Mouse (Mus musculus) G1E-ER4 (cell line): ENCODE results near the gene Gmeb2. TPM values are rescaled to one million over a fixed set of nuclear protein-coding genes. Genes with fewer than 3 reads are reported as not detected.

Experiments used
- GATA1 ChIP-seq: IDR thresholded peaks from one replicate; pipeline ENCODE4 v1.8.0; 2012; ENCODE audit warnings: low read length, inconsistent platforms
- polyA plus RNA-seq: library from polyadenylated mRNA; stranded (reverse); fragments of >175 nt; gene quantifications from 2 replicates; pipeline ENCODE4 v1.2.3, GENCODE M21; 2012

Gmeb2 gene
- polyA plus RNA-seq, 1 experiment: 10.8 TPM

DNA sequence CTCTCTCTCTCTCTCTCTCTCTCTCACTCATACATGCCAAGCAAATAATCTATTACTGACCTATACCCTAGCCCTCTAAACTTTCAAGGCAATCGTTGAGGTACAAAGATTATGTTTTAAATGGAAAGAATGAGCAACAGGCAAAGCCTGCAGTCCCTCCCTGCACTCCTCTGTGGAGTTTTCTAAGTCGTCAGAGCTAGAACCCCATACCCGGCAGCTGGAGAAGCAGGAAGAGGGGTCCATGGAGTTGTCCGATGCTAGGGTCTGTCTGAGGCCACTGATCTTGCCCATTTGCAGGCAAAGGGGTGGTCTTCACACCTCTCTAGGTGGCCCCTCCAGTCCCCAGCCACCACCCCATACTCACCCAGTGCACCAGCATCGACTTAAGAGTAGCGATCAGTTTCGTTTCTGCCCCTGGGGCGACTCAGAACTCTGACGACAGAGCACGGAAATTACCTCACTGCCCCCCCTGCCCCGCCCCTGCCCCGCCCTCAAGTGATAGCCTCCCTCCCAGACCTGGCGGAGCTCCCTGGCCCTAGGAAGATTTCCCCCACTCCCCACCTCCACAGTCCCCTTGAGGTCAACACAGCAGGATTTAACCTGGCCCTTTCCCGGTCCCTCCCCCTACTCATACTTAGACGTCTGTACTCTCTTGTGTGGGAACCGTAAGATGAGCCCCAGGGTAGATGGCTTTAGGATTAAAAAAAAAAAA is 46.1 kb downstream of the Gmeb2 start, which contains the start of gene Helz2:
TSS of gene Helz2 (minus strand) at position 426 of the 712 bp plus-strand sequence.
- no peak for TF ChIP-seq GATA1

GRCm38 (mm10) chr2:181240806-181241440 is 46.9 kb downstream of the Gmeb2 start:
- no peak for TF ChIP-seq GATA1

DNA sequence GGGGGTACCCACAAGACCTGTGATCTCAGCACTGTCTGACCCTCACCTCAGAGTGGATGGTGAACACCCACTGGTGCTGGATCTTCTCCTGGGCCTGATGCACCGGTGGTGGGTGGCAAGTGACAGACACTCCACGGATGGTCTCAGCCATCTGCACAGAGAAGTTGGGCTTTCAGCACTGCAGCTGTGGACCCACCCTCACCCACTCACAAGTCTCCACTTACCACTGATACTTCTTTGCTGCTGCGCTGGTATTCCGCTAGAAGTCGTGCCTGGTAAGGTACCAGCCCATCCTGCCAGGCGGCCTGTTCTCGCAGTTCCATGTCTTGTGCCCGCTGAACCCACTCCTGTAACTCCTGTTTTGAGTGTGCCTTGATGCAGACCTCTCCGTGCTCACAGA is 48.6 kb downstream of the Gmeb2 start:
- no peak for TF ChIP-seq GATA1

DNA sequence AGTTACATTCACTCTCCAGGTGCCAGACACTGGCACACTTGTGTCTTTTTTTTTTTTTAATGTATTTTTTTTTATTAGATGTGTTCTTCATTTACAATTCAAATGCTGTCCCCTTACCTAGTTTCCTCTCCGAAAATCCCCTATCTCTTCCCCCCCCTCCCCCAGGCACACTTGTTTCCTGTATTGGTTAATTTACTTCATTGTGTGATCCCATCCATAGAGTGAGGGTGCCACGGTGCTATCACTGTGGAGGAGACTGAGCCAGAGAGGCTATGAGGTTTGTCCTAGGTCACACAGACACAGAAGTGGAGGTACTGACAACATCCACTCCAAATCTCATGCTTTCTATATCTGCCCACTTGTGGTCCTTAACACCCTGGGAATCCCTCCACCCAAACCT is 49.0 kb downstream of the Gmeb2 start:
- no peak for TF ChIP-seq GATA1

DNA sequence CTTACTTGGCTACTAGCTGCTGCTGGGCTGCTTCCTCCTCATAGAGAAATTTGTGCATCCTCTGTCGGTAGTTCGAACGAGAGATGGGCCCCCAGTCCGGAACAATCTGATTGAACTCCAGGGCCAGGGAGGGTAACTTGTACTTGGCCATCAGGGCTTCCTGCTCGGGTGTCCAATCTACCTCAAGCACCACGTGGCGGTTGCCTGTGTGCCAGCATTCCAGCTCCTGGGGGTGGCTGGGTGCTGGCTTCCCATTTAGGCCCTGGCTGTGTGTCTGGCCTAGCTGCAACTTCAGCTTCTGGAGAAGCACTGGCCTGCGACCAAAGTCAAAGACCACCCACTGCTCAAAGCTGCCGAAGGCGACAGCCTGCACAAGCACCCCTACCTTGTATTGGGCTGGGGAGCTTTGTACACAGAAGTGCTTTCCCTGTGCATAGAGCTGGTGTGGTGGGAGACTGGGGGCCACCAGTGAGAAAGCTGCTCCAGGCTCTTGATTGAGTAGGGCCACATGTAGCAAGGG is 49.7 kb downstream of the Gmeb2 start:
- TF ChIP-seq GATA1: no peak

DNA sequence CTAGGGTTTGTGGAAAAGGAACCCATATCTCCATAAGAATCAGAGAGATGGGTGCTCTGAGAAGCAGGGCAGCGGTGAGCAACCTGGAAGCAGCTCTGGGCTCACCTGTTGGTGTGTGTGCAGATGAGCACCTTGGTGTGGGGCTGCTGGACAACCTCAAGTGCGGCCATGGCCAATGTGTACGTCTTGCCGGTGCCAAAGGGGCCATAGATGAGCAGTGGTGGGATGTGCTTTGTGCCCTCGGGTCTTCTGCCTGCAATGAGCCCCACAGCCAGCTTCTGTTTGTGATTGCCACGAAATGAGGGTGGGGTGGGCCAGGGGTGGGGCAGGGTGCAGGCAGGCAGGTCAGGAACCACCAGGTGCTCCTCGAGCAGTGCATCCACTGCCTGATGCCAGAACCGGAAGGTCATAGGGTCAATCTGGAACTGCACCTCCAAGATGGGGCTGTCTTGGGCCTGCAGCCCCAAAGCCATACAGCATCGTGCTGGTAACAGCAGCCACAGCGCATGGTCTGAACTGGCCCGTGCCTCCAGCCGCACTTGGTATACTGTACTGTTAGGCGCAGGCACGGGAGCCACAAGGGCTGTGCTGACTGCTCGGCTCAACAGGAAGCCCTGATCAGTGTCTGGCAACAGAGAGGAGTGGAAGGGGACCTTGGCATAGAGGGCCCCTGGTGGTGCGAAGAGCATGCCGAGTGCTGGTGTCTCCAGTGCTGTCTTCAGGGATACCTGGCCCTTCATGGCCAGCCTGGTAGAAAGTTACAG is 50.4 kb downstream of the Gmeb2 start:
- TF ChIP-seq GATA1: no peak

DNA sequence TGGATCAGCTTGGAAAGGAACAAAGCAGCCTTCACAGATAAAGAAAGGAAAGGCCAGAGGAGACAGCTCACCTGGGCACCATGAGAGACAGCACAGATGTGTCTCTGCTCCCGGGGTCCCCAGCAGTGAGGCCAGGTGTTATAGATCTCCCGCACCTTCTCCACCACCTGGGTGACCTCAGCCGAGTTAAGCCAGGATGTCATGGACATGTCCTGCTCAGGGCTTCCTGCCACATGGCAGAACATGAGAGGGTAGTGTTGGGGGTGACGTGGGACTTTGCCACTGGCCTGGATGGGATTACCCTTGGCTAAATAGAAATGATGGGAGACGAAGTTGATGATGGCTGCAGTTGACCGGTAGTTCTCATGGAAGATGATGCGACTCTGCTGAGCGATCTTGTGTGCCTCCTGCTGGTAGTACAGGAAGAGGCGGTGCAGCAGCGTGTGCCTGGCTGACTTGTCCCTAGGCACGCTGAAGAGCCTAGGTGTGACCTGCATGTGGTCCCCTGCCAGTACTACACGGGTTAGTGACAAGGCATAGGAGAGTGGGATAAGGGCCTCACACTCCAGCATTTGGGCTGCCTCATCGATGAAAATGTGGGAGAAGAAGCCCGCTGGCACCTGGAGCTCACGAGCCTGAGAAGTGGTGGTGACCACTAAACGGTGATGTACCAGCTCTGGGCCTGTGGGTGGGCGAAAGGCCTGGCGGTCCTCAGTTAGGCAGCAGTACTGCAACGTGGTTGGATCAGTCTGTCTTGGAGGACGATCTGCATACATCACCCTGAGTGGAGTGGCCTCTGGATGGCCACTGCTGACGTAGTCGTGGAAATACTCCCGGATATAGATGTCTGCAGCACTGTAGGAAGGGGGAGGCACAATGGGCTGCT is 51.9 kb downstream of the Gmeb2 start:
- TF ChIP-seq GATA1: no peak

GRCm38 (mm10) chr2:181234680-181235079 is 53.2 kb downstream of the Gmeb2 start:
- TF ChIP-seq GATA1: no peak

- no peak for TF ChIP-seq GATA1
Observed at GRCm38 (mm10) chr2:181233443-181233842, 54.4 kb downstream of the Gmeb2 start.

GRCm38 (mm10) chr2:181231171-181231570 is 56.7 kb downstream of the Gmeb2 start:
- no peak for TF ChIP-seq GATA1

DNA sequence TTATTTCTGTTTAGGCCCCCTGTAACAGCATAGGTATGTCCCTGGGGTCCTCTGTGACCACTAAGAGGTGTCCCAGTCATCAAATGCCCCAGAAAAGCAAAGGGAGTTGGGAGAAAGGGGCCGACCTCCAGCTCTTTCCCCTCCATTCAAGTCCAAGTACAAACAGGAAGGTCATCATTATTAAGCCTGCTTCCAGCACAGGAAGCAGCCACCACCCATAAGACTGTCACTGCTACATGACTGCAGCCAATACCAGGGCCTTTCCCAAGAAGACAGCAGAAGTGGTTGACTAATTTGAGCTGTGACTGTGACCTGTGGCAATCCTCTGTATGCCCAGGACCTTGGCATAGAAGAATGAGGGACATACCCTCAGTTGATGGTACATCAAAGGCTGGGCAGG is 59.5 kb downstream of the Gmeb2 start:
- TF ChIP-seq GATA1: no peak

DNA sequence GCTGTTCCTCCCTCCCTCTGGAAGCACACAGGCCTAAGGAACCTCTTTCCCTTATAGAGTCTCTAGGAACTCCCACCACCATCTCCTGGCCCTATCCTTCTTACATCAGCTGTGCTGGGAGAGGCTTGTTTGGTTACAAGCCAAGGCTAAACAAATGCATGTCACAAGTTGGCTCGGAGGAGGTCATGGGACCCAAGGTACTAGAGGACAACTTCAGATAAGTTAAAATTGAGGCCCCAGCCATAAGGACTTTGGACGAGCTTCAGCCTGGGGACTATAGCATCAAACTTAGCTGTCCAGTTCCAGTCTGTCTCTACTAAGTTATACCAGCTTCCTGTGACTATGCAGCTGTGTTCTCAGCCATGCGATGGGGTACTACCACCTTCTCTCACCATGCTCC is 60.7 kb downstream of the Gmeb2 start:
- TF ChIP-seq GATA1: no peak

DNA sequence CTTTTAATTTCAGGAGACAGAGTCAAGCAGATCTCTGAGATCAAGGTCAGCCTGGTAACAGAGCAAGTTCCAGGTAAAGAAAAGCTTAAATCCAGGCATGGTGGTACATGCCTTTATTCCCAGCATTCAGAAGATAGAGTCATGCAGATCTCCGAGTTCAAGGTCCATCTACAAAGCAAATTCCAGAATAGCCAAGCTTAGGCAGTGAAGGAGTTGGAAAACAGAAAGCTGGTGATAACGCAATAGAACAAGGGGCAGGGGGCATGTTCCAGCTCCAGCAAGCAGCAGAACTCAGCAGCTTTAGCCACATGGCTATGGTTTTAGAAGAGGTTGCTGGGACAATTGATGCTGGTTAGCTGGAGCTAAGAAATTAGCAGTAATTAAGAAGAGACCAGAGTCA is 62.8 kb downstream of the Gmeb2 start:
- no peak for TF ChIP-seq GATA1

DNA sequence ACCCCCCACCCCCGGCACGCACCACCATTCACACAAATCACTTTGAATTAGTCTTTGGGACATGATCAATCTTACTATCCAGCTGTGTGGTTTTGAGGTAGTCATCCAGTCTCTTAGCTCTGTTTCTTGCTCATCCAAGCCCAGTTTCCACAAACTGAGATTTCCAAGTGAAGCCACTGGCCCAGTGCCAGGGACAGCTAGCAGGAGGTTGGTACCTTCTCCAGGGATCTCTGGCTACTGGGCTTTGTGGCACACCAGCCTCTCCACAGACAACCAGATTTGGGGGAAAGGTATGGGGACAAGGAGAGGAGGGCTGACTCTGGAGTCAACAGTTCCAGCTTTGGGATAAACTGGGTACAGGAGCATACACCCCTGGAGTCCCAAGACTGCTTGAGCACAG is 67.5 kb downstream of the Gmeb2 start:
- TF ChIP-seq GATA1: no peak

DNA sequence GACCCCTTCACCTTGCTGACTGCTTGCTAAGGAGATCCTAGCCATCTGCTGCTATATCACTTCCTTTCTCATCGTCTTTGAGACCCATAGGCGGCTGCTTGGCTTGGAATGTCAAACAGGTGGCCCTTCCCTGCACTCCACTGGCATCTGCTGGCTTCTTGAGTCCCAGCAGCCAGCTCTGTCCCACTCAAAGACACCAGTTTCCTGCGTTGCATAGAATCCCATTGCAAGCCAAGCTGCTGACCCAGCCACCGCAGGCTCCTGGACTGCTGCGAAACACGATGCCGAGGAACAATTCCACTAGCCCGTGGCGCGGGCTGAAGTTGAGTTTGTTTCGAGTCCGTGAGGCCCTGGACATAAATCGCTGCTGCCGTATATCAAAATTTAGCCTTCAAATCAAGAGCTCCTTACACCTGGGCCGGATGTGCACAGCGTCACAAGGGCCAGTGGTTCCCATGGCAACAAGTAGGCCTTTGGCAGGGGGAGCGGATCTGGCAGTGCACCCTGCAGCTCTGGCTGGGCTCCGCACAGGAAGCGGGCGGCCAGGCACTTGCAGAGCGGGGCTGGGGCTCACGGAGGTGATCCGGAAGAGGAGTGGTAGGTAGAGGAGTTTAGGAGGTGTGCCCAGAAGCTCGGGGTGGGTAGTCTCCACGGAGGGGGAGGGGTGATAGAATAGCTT is 68.2 kb downstream of the Gmeb2 start, which contains the start of gene Fndc11:
TSS of gene Fndc11 (plus strand) at position 476 of the 679 bp plus-strand sequence.
- TF ChIP-seq GATA1: no peak
